ENCODE assay signal across 9 mouse cellular contexts in genomic region chr11:83263146-83263545, GRCm38 (mm10). TPM values are rescaled to one million over a fixed set of nuclear protein-coding genes. Genes with fewer than 3 reads are reported as not detected.
DNase-seq lines count a peak whose midpoint lies in the region; ATAC-seq and TF ChIP-seq lines count a peak whose summit lies in the region.
"Had no signal": no experiment of that assay in that cellular context is flagged by ENCODE, and none has a peak within 500 bp of the region (broad histone marks: within the 10 kb centered on the region; RNA-seq: fewer than 3 reads in every experiment).

No protein-coding gene starts in this region.

- no peak for ATAC-seq in kidney, postnatal 0 days (replicated peaks; ENCODE audit: low FRiP score, low read depth)
- peak; percentile 91 for ATAC-seq in erythroid progenitor cell, adult 5-6 weeks (replicated peaks; ENCODE audit: low FRiP score, poor library complexity, severe bottlenecking)
- ATAC-seq in kidney, embryonic 16.5 days (ENCODE audit: low FRiP score, low TSS enrichment): no peak

- 58% methylated on average over 3 of the region's 3 CpGs for WGBS in kidney, postnatal 0 days
- WGBS in kidney, embryonic 16.5 days: 63% methylated on average over 3 of the region's 3 CpGs

- no peak overlapping the region for H3K4me2 ChIP-seq in kidney, postnatal 0 days (ENCODE audit: low read length)
- no peak overlapping the region for H3K4me2 ChIP-seq in kidney, embryonic 16.5 days (replicated peaks; ENCODE audit: low read depth, low read length)
- H3K4me2 ChIP-seq: heart, embryonic 13.5 days had no signal

- no peak overlapping the region for H3K27ac ChIP-seq in kidney, postnatal 0 days
- H3K27ac ChIP-seq in kidney, embryonic 16.5 days (ENCODE audit: low read length): no peak overlapping the region
- H3K27ac ChIP-seq: heart, embryonic 13.5 days had no signal

- H3K9ac ChIP-seq in kidney, postnatal 0 days (ENCODE audit: low read depth, low read length): no peak overlapping the region
- H3K9ac ChIP-seq in kidney, embryonic 16.5 days (replicated peaks; ENCODE audit: low read length): no peak overlapping the region
- H3K9ac ChIP-seq: heart, embryonic 13.5 days had no signal

- no peaks in the 10 kb centered on the region for H3K36me3 ChIP-seq in kidney, postnatal 0 days (ENCODE audit: insufficient read depth, low read length)
- no peaks in the 10 kb centered on the region for H3K36me3 ChIP-seq in kidney, embryonic 16.5 days (ENCODE audit: insufficient read depth, low read length)
- H3K36me3 ChIP-seq: heart, embryonic 13.5 days had no signal

- no peaks in the 10 kb centered on the region for H3K9me3 ChIP-seq in kidney, postnatal 0 days (replicated peaks; ENCODE audit: low read length)
- H3K9me3 ChIP-seq in kidney, embryonic 16.5 days (ENCODE audit: low read length): no peaks in the 10 kb centered on the region
- H3K9me3 ChIP-seq: heart, embryonic 13.5 days had no signal

- H3K27me3 ChIP-seq in kidney, postnatal 0 days (ENCODE audit: insufficient read depth, low read length): no peaks in the 10 kb centered on the region
- H3K27me3 ChIP-seq in kidney, embryonic 16.5 days (ENCODE audit: insufficient read depth, low read length): no peaks in the 10 kb centered on the region
- H3K27me3 ChIP-seq: heart, embryonic 13.5 days had no signal

- H3K4me1 ChIP-seq in kidney, postnatal 0 days (replicated peaks; ENCODE audit: insufficient read depth, low read length): no peaks in the 10 kb centered on the region
- H3K4me1 ChIP-seq in kidney, embryonic 16.5 days (ENCODE audit: insufficient read depth, low read length): no peaks in the 10 kb centered on the region
- H3K4me1 ChIP-seq: heart, embryonic 13.5 days had no signal

- peak; percentile 42 for DNase-seq in kidney, postnatal 0 days (ENCODE audit: low spot score)
- DNase-seq in kidney, adult 11 months: no peak
- DNase-seq in NIH3T3 (ENCODE audit: low read depth): peak; percentile 45
- DNase-seq in retina, postnatal 1 day: peak; percentile 28
- no peak for DNase-seq in cerebellum, postnatal 4 days (ENCODE audit: low spot score in 2 of 2)
- no peak for DNase-seq in lung, postnatal 14 days

- TF ChIP-seq CTCF in kidney, postnatal 0 days (IDR thresholded peaks at IDR 0.05; ENCODE audit: low read depth): peak; percentile 76

- no peak overlapping the region for H3K4me3 ChIP-seq in kidney, postnatal 0 days (replicated peaks; ENCODE audit: low read depth, low read length)
- no peak overlapping the region for H3K4me3 ChIP-seq in kidney, embryonic 16.5 days (ENCODE audit: low read length)
- H3K4me3 ChIP-seq: heart, embryonic 13.5 days had no signal

RNA-seq across cellular contexts. Expression of gene Slfn14, which starts 23.4 kb away (rescaled TPM):
- polyA plus RNA-seq in kidney, postnatal 0 days (2015; fragmentation: Nextera tagmentation; extraction: Ambion mirVana): 0.08 TPM in 1 of 2 replicates, not detected in the other
- total RNA-seq in erythroid progenitor cell, adult 5-6 weeks (2015; ENCODE audit: low replicate concordance): 86.4 and 88.3 TPM in 2 replicates
- 93.6 and 106 TPM in 2 replicates for total RNA-seq in erythroid progenitor cell, adult 5-6 weeks (2017; ENCODE audit: low replicate concordance)
- 0.25 and 0.42 TPM in 2 replicates for polyA plus RNA-seq in kidney, embryonic 16.5 days (2015; fragmentation: Nextera tagmentation; extraction: Ambion mirVana)

RNA-seq across cellular contexts. Expression of gene Ap2b1, which starts 35.7 kb away (rescaled TPM):
- polyA plus RNA-seq in kidney, postnatal 0 days (2015; fragmentation: Nextera tagmentation; extraction: Ambion mirVana): 42.4 and 45.1 TPM in 2 replicates
- 42.3 and 43.6 TPM in 2 replicates for total RNA-seq in erythroid progenitor cell, adult 5-6 weeks (2015; ENCODE audit: low replicate concordance)
- total RNA-seq in erythroid progenitor cell, adult 5-6 weeks (2017; ENCODE audit: low replicate concordance): 49.8 and 49.9 TPM in 2 replicates
- 64.2 and 70.8 TPM in 2 replicates for polyA plus RNA-seq in kidney, embryonic 16.5 days (2015; fragmentation: Nextera tagmentation; extraction: Ambion mirVana)

RNA-seq across cellular contexts. Expression of gene Pex12, which starts 39.2 kb away (rescaled TPM):
- polyA plus RNA-seq in kidney, postnatal 0 days (2015; fragmentation: Nextera tagmentation; extraction: Ambion mirVana): 12.2 and 12.7 TPM in 2 replicates
- 1.1 and 2.5 TPM in 2 replicates for total RNA-seq in erythroid progenitor cell, adult 5-6 weeks (2015; ENCODE audit: low replicate concordance)
- 2.2 TPM in 1 of 2 replicates, not detected in the other for total RNA-seq in erythroid progenitor cell, adult 5-6 weeks (2017; ENCODE audit: low replicate concordance)
- polyA plus RNA-seq in kidney, embryonic 16.5 days (2015; fragmentation: Nextera tagmentation; extraction: Ambion mirVana): 14.0 and 15.2 TPM in 2 replicates

Comparison
In these comparisons a context has a peak if more than half of its experiments do, and no peak if none do; other contexts are left out.
1. DNase-seq: peak in kidney, postnatal 0 days (single experiment), NIH3T3 (single experiment) and retina, postnatal 1 day (single experiment); none in kidney, adult 11 months (single experiment), cerebellum, postnatal 4 days (0 of 2) and lung, postnatal 14 days (single experiment).